Mouse (Mus musculus) megakaryocyte, embryonic 14.5 days (primary cell): ENCODE results near the gene Slc7a1.

Source experiments
- FLI1 ChIP-seq: IDR thresholded peaks from 2 replicates; pipeline ENCODE4 v1.6.1; 2012; ENCODE audit warnings: low read length, inconsistent platforms, mixed read lengths
- GATA1 ChIP-seq: IDR thresholded peaks from 3 replicates; pipeline ENCODE4 v1.6.1; 2012; ENCODE audit warnings: mixed read lengths, low read length, inconsistent platforms, borderline replicate concordance

DNA sequence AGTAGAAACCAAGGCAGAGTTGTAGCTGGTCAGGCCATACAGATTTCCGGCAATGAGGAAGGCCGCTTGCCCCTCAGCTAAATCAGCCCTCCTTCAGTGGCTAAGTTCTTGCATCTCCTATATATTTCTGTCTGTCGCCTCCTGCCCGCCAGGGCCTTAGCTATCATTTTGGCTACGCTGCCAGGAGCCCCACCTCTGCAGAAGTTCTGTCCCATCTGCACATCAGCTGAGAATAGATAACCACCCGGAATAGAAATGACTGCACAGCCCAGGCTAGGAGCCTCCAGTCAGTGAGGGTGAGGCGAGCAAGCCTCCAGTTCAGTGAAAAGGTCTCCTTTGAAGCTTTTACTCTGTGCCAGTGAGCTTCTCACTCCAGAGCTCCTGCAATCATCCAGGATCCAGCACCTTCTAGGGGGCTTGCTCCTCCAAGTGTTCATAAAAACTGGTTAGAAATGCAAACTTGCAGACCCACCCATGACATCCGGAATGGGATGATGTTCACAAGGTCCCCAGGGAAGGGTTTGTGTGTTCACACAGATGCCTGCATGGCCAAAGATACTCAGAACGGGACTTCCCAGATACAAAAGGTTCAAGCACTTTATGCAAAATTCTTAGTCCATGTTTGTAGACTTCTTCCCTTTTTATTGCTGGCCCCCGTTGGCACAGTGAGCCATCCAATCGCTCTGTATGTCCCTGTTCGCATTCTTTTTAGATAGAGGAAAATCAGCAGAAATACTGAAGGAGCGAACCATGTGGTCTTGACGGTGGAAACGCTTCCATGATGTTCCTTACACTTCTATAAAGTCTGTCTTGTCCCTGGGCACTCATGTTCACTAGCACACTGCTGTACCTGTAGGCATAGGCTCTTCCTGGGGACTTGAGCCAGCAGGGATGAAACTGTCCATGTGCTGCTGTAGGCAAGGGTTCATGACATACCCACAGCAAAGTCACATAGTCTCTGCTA lies 10.4 kb downstream of the Slc7a1 start:
- TF ChIP-seq FLI1 (no peak), GATA1 (no peak)
